Mouse (Mus musculus) hindbrain, embryonic 10.5 days (tissue): ENCODE measurements around the gene Dnlz. TPM values are rescaled to one million over a fixed set of nuclear protein-coding genes. Genes with fewer than 3 reads are reported as not detected.

Experiments
- DNase-seq: peaks from one replicate; pipeline ENCODE4 v3.0.0-alpha.2; 2017; ENCODE audit warnings: low spot score
- H3K27ac ChIP-seq: fragments of 300-500 bp; sonication (generic); 2 replicates; pipeline ENCODE4 v1.5.1; 2016; ENCODE audit warnings: mild to moderate bottlenecking, moderate library complexity
- H3K27me3 ChIP-seq: fragments of 300-500 bp; sonication (generic); 2 replicates; pipeline ENCODE4 v1.6.1; 2016; ENCODE audit warnings: mild to moderate bottlenecking; ENCODE audit not compliant: poor library complexity, insufficient read depth, severe bottlenecking
- H3K36me3 ChIP-seq: fragments of 300-500 bp; sonication (generic); 2 replicates; pipeline ENCODE4 v1.6.1; 2016; ENCODE audit warnings: mild to moderate bottlenecking, moderate library complexity
- H3K4me1 ChIP-seq: fragments of 300-500 bp; sonication (generic); replicated peaks from 2 replicates; pipeline ENCODE4 v1.6.1; 2016; ENCODE audit warnings: mild to moderate bottlenecking
- H3K4me3 ChIP-seq: fragments of 300-500 bp; sonication (generic); 2 replicates; pipeline ENCODE4 v1.5.1; 2016; ENCODE audit warnings: mild to moderate bottlenecking, moderate library complexity
- H3K9me3 ChIP-seq: fragments of 300-500 bp; sonication (generic); 2 replicates; pipeline ENCODE4 v1.6.1; 2016; ENCODE audit warnings: mild to moderate bottlenecking, moderate library complexity
- WGBS: fragments of 180-500 bp; shearing (Covaris S2); methylation state at CpG from one replicate; pipeline ENCODE4 v1.1.7; 2016; 5-methylcytosine and 5-hydroxymethylcytosine counted together
- polyA plus RNA-seq: library from polyadenylated mRNA; unstranded; fragments of >200 nt; fragmentation: Nextera tagmentation; extraction: Ambion mirVana; gene quantifications from 2 replicates; pipeline ENCODE4 v1.2.1, GENCODE M21; 2016

Gene Dnlz
- polyA plus RNA-seq, 1 experiment from 2014 or later: 38.8 TPM

DNA sequence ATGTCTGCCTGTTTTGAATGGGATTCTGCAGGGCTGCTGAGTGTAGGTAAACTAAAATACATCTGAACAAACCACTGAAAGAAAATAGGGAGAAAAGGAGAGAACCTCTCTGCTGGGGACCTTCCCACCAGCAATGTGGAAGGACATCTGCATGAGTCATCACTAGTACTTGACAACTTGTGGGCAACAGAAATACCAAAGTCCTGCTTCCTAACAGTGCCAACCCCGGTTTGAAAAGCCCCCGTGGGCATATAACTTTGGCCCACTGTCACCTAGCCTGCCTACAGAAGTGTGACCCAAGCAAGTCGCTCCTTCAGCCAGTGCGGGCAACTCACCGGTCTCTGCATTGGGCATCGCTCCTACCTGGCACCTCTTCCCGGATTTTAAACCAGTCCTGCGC is 20.5 kb upstream of the Dnlz start:
- Histone ChIP-seq H3K9me3 (no peaks in the 10 kb centered on the region), H3K27ac (no peak overlapping the region), H3K4me1 (no peaks in the 10 kb centered on the region), H3K4me3 (no peak overlapping the region), H3K27me3 (no peaks in the 10 kb centered on the region), H3K36me3 (peaks cover 100% of the 10 kb centered on the region)
- no peak for DNase-seq
- 97% methylated on average over 8 of the region's 8 CpGs for WGBS

DNA sequence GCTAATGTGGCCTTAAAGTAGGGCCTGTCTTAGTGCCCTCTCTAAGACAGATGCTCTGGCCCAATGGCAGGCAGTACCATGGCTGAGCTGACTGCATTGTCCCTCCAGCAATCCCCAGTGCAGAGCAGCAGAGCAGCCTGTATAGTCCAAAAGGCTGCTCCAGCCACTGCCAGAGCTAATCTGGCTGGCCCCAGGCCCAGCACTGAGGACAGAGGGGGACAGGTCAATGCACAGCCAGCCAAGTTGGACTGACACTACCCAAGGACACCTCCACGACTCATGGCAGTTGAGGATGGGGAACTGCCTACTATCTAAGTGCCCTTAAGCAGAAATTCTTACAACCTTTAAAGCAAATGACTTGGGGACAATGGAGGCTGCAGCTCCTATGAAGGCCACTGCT is 16.7 kb upstream of the Dnlz start:
- H3K9me3 ChIP-seq: no peaks in the 10 kb centered on the region
- H3K4me1 ChIP-seq: no peaks in the 10 kb centered on the region
- H3K27me3 ChIP-seq: no peaks in the 10 kb centered on the region
- DNase-seq: no peak
- no peak overlapping the region for H3K4me3 ChIP-seq
- peaks cover 100% of the 10 kb centered on the region for H3K36me3 ChIP-seq
- 84% methylated on average over 1 of the region's 1 CpGs for WGBS
- no peak overlapping the region for H3K27ac ChIP-seq

DNA sequence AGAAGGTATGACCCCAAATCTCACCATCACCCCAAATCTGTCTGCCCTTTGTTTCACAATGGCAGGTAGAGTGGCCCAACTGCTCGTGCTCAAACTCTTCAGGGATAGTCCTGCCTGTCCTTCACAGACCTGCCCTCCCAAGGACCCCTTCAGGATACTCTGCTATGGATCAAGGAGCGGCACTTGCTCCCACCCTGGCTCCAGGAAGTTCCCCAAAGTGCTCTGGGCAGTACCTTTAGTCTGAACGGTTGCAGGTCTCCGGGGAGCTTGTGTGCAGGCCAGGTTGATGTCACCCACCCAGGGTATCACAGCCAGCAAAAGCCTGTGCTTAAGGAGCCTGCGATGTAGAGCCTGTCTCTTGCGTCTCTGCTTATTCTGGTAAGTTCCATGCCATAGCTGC is 16.0 kb upstream of the Dnlz start:
- Histone ChIP-seq H3K4me3 (no peak overlapping the region), H3K9me3 (no peaks in the 10 kb centered on the region), H3K4me1 (no peaks in the 10 kb centered on the region), H3K36me3 (peaks cover 100% of the 10 kb centered on the region), H3K27me3 (no peaks in the 10 kb centered on the region), H3K27ac (no peak overlapping the region)
- DNase-seq: no peak
- WGBS: 90% methylated on average over 6 of the region's 6 CpGs

DNA sequence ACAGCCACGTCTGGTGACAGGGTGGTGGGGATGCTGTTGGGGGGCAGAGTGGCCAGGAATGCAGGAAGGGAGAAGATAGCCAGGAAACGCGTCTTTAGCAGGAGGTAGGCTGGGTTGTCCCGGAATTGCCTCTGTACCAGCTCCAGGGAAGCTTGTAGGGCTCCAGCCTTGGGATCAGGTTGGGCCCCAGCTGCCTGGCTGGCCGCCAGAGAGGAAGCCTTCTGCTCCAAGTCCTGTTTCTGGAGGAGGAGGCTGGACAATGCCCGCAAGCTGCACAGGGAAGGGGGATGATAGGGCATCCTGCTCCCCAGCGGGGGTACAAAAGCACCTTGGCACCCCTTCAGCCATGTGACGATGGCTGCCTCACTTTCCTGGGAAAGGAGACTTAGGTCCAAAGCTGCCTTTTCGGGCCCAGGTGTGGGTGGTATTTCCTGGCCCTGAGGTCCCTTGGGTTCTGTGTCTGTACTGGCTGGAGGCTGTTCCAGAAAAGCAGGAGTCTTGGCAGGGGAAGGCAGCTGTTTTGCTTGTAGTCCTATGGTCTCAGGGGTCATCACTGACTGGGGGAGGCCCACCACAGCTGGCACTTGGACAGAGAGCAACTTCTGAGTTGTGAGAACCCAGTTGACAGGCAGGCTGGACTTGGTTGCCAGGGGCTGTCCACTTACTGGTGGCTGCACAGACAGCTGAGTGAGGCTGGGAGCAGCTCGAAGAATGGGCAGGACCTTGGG is 13.0 kb upstream of the Dnlz start:
- 93% methylated on average over 10 of the region's 10 CpGs for WGBS
- H3K27me3 ChIP-seq: no peaks in the 10 kb centered on the region
- peaks cover 76% of the 10 kb centered on the region for H3K36me3 ChIP-seq
- H3K4me1 ChIP-seq: no peaks in the 10 kb centered on the region
- no peaks in the 10 kb centered on the region for H3K9me3 ChIP-seq
- DNase-seq: no peak
- H3K4me3 ChIP-seq: no peak overlapping the region
- H3K27ac ChIP-seq: no peak overlapping the region

DNA sequence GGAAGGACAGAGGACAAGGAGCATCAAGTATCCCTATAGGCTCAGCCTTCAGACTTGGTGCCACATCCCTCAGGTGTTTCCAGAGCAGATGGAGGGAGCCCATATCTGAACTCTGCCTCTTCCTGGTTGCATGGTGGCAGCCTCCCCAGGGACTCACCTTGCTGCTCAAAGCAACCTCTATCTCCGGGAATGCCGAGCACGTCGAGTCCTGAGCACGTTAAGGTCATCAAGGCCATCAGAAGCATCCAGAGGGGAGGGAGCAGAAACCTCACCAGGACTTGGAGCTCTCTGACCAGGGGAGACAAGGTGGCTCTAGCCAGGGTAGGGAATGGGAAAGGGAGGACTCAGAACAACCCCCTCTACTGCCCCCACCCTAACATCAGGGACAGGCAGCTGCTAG is 11.6 kb upstream of the Dnlz start:
- no peaks in the 10 kb centered on the region for H3K27me3 ChIP-seq
- H3K27ac ChIP-seq: no peak overlapping the region
- no peak for DNase-seq
- 78% methylated on average over 5 of the region's 5 CpGs for WGBS
- no peaks in the 10 kb centered on the region for H3K9me3 ChIP-seq
- H3K4me3 ChIP-seq: no peak overlapping the region
- H3K36me3 ChIP-seq: peaks cover 62% of the 10 kb centered on the region
- no peaks in the 10 kb centered on the region for H3K4me1 ChIP-seq

DNA sequence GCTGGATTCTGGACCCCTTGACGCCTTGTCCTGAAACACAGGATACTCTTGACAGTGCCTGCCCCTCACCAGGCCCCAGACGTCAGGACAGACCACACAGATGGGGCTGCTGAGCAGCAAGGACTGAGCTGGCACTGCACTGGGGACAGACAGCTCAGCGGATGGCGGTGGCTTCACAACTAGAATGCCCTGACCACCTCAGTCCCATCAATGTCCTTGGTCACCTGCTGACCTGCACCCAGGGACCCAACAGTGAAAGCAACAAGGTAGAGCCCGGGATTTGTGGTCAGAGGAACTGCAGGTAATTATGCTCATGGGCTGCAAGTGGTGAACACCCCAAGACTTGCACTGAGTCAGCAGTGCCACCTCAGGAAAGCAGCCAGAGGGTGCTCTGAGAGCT is 11.1 kb upstream of the Dnlz start:
- Histone ChIP-seq H3K4me1 (peaks cover under 1% of the 10 kb centered on the region; the same call in 1 of the 2 replicates), H3K27me3 (no peaks in the 10 kb centered on the region), H3K36me3 (peaks cover 57% of the 10 kb centered on the region), H3K4me3 (no peak overlapping the region), H3K27ac (no peak overlapping the region), H3K9me3 (no peaks in the 10 kb centered on the region)
- WGBS: 89% methylated on average over 5 of the region's 5 CpGs
- DNase-seq: no peak

DNA sequence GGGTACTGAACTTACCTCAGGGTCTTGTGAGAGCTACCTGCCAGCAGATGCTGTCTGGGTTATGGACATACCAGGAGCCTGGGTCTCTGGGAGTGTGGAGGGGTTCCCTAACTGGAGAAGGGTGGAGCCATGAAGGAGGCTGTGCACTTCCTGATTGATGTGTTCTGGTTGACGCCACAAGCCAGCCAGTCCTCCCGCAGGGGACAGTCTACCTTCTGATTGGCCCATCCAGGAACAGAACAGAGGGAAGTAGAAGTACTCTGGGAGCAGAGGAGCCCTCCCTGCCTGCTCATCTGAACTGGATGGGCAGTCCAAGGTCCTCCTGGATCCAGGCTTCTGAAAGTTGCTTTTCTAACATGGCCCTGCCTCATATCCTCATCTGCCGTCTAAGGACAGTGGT is 8.9 kb upstream of the Dnlz start, which contains the start of gene Card9:
Gene Card9, minus strand, starts transcription at position 147 of the 400 bp plus-strand sequence.
- 56% methylated on average over 3 of the region's 3 CpGs for WGBS

DNA sequence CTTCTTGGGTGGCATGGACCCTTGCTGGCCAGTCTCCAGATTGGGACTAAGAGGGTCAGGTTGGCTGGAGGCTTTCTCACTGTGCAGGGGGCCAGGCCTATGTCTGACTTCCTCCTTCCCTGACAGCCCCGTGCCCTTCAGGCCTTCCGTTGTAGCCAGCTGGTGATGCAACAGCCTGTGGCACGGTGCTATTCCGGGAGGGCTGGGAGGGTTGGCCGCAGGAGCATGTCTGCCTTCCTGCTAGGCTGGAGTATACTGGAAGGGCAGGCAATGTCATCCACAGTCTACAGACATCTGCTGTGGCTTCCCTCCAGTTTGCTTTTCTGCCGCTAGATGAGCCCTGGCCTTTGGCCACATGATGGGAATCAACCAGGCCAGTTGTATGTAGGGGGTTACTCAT is 8.1 kb upstream of the Dnlz start:
- DNase-seq: no peak
- no peaks in the 10 kb centered on the region for H3K9me3 ChIP-seq
- H3K27me3 ChIP-seq: no peaks in the 10 kb centered on the region
- H3K36me3 ChIP-seq: peaks cover 27% of the 10 kb centered on the region
- no peak overlapping the region for H3K27ac ChIP-seq
- peaks cover 9% of the 10 kb centered on the region; the same call in 1 of the 2 replicates for H3K4me1 ChIP-seq
- no peak overlapping the region for H3K4me3 ChIP-seq
- WGBS: 90% methylated on average over 6 of the region's 6 CpGs

More for the DNA sequence above, 8.9 kb upstream of the Dnlz start, which contains the start of gene Card9:
- H3K9me3 ChIP-seq: no peaks in the 10 kb centered on the region
- no peak within 1 kb of the TSS for H3K27ac ChIP-seq
- peaks cover 35% of the 10 kb centered on the region for H3K36me3 ChIP-seq
- H3K4me3 ChIP-seq: no peak within 1 kb of the TSS
- no peak for DNase-seq
- peaks cover 9% of the 10 kb centered on the region; the same call in 1 of the 2 replicates for H3K4me1 ChIP-seq
- no peaks in the 10 kb centered on the region for H3K27me3 ChIP-seq

DNA sequence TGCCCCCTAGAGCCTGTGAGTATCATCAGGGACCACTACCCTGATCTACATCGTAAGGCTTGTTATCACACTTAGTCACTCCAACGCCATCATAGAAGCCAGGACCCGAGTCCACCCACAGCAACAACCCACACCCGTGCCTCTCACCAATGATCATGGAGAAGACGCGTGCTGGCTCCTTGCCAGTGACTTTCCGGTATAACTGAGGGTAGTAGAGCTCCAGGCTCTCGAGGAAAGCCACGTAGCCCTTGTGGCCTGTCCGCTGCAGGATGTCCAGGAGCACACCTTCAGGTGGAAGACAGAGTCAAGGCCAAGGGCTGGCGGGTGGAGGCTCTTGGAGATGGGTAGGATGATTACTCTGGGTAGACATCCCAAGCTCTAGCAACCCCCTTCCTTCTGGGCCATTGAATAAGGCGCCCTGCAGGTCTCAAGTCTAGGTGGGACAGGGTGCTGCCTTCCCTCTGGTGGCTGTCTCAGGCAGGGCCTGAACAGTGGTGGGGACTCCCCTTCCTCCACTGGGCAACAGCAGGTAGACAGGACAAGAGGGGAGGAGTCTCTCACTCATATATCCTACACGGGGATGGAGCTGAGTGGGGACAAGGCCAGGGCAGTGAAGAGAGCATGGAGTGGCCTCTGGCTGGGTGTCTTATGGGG is 6.9 kb upstream of the Dnlz start:
- H3K9me3 ChIP-seq: no peaks in the 10 kb centered on the region
- H3K27ac ChIP-seq: no peak overlapping the region
- H3K4me3 ChIP-seq: no peak overlapping the region
- peaks cover 15% of the 10 kb centered on the region for H3K36me3 ChIP-seq
- H3K4me1 ChIP-seq: peaks cover 10% of the 10 kb centered on the region; the same call in 1 of the 2 replicates
- H3K27me3 ChIP-seq: no peaks in the 10 kb centered on the region
- no peak for DNase-seq
- WGBS: 89% methylated on average over 13 of the region's 13 CpGs

DNA sequence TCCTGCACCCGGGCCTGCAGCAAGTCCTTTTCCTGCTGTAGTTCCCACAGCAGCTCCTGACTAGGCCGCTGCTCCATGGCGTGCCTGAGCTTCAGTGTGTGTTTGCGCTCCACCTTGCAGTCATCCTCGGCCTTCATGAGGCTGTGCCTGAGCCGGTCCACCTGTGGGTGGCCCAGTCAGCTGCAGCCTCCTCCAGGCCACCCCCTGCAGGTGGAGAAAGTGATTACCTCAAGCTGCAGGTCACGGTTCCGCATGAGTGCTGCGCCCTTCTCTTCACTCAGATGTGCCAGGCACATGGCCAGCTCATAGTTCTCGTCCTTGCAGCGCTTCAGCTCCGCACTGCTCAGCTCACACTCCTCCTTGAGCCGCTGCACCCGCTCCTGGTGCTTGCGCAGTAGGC is 5.6 kb upstream of the Dnlz start:
- Histone ChIP-seq H3K27ac (no peak overlapping the region), H3K36me3 (peaks cover 2% of the 10 kb centered on the region), H3K9me3 (no peaks in the 10 kb centered on the region), H3K4me1 (peaks cover 23% of the 10 kb centered on the region), H3K4me3 (no peak overlapping the region), H3K27me3 (no peaks in the 10 kb centered on the region)
- DNase-seq: no peak
- WGBS: 56% methylated on average over 15 of the region's 15 CpGs

DNA sequence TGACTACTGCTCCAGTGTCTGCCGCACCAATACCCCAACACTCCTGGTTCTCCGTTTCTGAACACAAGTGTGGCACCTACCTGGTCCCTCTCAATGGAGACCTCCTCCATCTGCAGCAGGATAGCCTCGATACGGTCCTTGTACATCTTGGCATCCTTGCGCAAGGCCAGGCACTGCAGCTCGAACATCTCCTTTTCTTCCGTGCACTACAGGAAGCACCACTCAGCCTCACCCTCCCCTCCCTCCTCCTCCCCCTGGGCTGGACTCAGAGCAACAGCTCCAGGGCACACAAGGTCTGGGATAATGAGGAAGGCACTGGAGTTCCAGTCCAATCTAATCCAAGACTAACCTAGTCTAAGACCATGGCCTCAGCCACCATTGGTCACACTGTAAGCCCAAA is 4.8 kb upstream of the Dnlz start:
- no peaks in the 10 kb centered on the region for H3K36me3 ChIP-seq
- WGBS: 78% methylated on average over 7 of the region's 7 CpGs
- no peaks in the 10 kb centered on the region for H3K9me3 ChIP-seq
- H3K27ac ChIP-seq: no peak overlapping the region
- H3K4me1 ChIP-seq: peaks cover 26% of the 10 kb centered on the region
- no peak for DNase-seq
- H3K4me3 ChIP-seq: no peak overlapping the region
- H3K27me3 ChIP-seq: no peaks in the 10 kb centered on the region

DNA sequence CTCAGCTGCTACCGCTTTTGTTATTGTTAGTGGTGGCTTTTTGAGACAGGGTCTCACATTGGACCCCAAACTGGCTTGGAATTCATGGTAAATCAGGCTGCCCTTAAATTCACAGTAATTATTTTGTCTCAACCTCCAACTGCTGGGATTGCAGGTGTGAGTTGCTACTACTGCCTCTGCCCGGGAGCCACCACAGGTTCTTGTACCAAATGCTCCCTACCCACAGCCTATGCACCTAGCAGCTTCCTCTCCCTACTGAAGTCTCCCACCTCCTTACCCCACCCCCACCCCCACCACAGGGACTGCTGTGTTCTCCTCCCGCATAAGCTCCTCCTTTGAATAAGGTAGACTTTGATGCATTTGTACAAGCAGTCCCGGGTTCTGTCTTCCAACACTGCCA is 4.3 kb upstream of the Dnlz start:
- no peaks in the 10 kb centered on the region for H3K36me3 ChIP-seq
- no peak overlapping the region for H3K4me3 ChIP-seq
- H3K4me1 ChIP-seq: peaks cover 28% of the 10 kb centered on the region
- H3K9me3 ChIP-seq: no peaks in the 10 kb centered on the region
- no peak for DNase-seq
- H3K27ac ChIP-seq: no peak overlapping the region
- no peaks in the 10 kb centered on the region for H3K27me3 ChIP-seq
- 81% methylated on average over 4 of the region's 4 CpGs for WGBS

DNA sequence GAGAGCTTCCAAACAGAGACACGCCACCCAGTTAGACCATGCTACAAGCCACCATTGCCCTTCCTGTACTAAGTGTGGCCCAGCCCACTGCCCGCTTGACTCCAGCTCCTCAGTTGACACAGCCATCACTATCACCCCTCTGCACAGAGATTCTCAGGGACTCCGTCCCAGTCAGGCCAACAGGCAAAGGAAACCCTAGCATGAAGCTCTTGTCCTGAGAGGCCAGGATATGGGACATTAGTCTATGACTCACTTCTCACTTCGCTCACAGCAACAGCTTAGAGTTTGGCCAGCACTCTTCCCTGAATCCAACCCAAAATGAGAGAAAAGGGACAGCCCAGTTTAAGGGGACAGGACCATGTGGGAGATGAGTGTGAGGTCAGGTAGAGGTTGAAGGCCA is 2.5 kb upstream of the Dnlz start:
- Histone ChIP-seq H3K27ac (no peak overlapping the region), H3K36me3 (peaks cover 11% of the 10 kb centered on the region), H3K9me3 (no peaks in the 10 kb centered on the region), H3K4me1 (peaks cover 46% of the 10 kb centered on the region), H3K4me3 (no peak overlapping the region), H3K27me3 (no peaks in the 10 kb centered on the region)
- WGBS: 91% methylated on average over 4 of the region's 4 CpGs
- no peak for DNase-seq
